Mouse (Mus musculus): ENCODE measurements at regions not wholly inside any gene's neighbourhood (a gene's known extent, or its start where the extent isn't known, plus 50 kb on each side); places are given as distances from the start of the nearest gene placed in this dataset.

DNA sequence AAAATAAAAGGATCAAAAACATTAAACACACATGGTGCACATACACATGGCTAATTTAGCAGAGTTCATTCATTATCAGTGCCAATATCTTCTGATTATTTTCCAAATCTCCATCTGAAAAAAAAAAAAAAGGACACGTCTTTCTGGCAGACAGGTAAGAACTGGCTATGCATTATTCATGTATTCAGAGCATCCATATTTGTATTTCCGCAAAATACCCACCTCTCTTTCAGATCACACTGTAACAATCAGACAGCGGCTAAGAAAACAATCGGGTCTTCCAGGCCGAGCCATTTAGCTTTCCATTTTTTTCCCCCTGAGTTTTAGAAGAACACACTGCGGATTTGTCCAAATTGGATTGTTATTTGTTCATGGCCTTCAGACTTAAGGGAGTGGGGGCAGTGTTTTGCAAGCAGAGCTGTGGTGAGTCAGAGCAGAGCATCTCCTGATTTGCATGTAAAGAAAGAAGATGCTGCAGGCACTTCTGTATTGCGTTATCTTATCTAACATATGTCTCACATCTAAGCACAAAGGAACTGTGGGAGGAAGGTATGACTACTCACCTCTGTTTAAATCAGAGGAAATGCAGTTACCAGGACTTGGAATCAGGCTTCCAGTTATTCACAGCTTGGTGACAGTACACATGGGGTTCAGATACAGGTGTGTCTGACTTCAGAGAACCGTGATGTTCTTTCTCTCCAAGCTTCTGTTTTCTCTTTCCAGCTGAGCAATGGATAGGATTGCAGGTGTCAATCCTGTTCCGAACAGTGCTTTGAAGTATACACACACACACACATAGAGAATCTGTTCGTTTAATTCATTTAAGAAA, 223.6 kb upstream of the Zbtb20 start:
- H3K4me3 ChIP-seq, result no peak overlapping the region

GRCm38 (mm10) chr16:42649767-42650166, 225.9 kb upstream of the Zbtb20 start:
- no peak for DNase-seq (ENCODE audit: low spot score in 2 of 2)
- no peak overlapping the region for H3K27ac ChIP-seq
- no peak for TF ChIP-seq CTCF (conservative IDR thresholded peaks at IDR 0.05)
- no peak overlapping the region for H3K4me3 ChIP-seq

More for the DNA sequence above, 223.6 kb upstream of the Zbtb20 start:
- H3K27ac ChIP-seq, result no peak overlapping the region
- no peak for DNase-seq (ENCODE audit: low spot score in 2 of 2)
- no peak for TF ChIP-seq CTCF (conservative IDR thresholded peaks at IDR 0.05)

- H3K27ac ChIP-seq, result no peak overlapping the region
- TF ChIP-seq CTCF (conservative IDR thresholded peaks at IDR 0.05), result no peak
- DNase-seq (ENCODE audit: low spot score in 2 of 2), result no peak
- H3K4me3 ChIP-seq, result no peak overlapping the region
Observed at GRCm38 (mm10) chr16:42648531-42649142, 227.0 kb upstream of the Zbtb20 start.

DNA sequence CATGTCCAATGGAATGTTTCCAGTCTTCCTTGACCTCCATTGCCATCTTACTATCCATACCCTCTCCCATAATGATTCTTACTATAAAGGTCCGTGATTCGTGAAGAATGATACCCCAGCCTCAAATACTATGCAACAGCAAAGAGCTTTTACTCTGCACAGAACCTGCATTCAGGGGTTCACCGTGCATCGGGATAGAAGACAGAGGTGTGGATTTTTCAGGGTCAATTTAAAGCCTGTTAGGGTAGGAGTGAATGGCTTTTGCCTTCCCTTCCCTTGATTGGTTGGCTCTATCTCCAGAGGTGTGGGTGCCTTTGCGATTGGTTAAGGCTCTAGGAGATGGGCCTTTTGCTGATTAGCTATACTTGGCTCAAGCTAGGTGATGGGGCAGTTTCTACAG, 227.9 kb upstream of the Zbtb20 start:
- Histone ChIP-seq H3K27ac (no peak overlapping the region), H3K4me3 (no peak overlapping the region)
- no peak for TF ChIP-seq CTCF (conservative IDR thresholded peaks at IDR 0.05)
- no peak for DNase-seq (ENCODE audit: low spot score in 2 of 2)

DNA sequence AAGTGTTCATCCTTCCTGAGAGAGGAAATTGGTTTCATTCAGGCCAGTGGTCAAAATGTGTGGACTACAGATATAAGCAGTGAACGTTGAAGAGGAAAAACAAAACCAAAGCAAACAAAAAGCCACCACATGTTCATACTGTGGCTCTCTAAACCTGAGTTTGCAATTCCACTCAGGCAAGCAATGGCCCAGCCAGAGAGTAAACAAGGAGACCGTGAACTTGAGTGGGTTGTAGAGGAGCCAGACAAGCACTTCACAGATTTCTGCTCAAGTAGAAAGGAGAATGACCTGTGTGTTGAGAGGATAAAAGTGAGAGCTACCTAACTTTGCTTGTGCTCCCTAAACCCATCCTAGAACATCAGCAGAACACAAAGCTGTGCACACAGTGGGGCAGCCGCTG, 239.9 kb upstream of the Zbtb20 start:
- TF ChIP-seq CTCF (conservative IDR thresholded peaks at IDR 0.05), result no peak
- Histone ChIP-seq H3K4me3 (no peak overlapping the region), H3K27ac (no peak overlapping the region)
- no peak for DNase-seq (ENCODE audit: low spot score in 2 of 2)

- TF ChIP-seq CTCF (conservative IDR thresholded peaks at IDR 0.05), result no peak
- Histone ChIP-seq H3K27ac (no peak overlapping the region), H3K4me3 (no peak overlapping the region)
- no peak for DNase-seq (ENCODE audit: low spot score in 2 of 2)
Observed at GRCm38 (mm10) chr16:42627675-42628074, 248.0 kb upstream of the Zbtb20 start.

DNA sequence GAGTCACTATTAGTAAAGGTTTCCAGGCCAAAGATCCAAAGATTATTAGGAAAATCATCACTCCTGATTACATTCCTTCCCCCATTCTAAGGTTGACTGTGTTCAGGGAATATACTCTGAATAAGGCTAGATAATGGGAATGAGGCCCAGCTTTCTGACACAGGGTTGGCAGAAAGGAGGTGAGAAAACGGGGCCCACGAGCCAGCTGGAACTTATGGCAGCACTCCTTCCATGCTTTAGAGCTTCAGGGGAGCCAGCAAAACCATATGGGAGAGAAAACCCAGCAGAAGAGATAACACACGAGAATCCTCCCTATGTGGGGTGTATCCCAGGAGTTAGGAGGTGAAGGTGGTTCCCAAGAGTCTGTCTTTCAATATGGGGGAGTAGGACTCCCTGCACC, 259.8 kb upstream of the Zbtb20 start:
- Histone ChIP-seq H3K4me3 (no peak overlapping the region), H3K27ac (no peak overlapping the region)
- TF ChIP-seq CTCF (conservative IDR thresholded peaks at IDR 0.05), result no peak
- peak; percentile 85 to 90 for DNase-seq (ENCODE audit: low spot score in 2 of 2)

DNA sequence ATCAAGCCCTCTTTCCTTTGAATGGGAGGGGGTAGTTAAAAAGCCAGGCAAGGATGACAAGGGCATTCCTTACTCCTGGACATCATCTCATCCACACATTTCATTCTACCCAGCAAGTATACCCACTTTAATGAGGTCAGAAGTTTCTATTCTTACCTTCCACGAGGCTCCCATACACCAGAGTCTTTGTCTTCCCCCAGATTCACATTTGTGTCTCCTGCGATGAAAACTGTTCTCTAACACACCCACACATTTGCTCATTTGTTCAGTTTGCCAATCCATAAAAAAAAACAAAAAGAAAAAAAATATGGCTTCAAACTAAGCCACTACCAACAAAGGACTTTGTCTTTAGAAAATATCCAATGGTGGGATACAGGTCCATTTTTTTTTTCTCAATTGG, 263.7 kb upstream of the Zbtb20 start:
- H3K4me3 ChIP-seq, result no peak overlapping the region
- no peak for TF ChIP-seq CTCF (conservative IDR thresholded peaks at IDR 0.05)
- no peak for DNase-seq (ENCODE audit: low spot score in 2 of 2)
- no peak overlapping the region for H3K27ac ChIP-seq

DNA sequence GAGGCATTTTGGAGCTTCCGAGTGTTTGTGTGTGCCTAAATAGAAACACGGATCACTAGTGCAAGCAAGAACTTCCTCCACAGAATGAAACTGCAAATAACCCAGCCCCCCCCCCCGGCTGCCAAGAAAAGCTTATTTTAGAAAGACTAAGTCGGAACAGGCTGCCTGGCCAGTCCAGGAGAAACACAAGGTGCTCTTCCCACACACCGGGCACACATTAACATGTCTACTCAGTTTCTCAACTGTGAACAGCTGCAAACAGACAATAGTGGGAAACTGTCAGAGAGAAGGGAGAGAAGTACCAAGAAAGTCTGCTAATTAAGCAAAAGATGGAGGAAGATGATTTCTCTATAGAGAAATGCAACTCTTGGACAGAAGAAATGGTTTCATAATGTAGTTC, 267.3 kb upstream of the Zbtb20 start:
- TF ChIP-seq CTCF (conservative IDR thresholded peaks at IDR 0.05), result no peak
- no peak overlapping the region for H3K27ac ChIP-seq
- no peak for DNase-seq (ENCODE audit: low spot score in 2 of 2)
- H3K4me3 ChIP-seq, result no peak overlapping the region

DNA sequence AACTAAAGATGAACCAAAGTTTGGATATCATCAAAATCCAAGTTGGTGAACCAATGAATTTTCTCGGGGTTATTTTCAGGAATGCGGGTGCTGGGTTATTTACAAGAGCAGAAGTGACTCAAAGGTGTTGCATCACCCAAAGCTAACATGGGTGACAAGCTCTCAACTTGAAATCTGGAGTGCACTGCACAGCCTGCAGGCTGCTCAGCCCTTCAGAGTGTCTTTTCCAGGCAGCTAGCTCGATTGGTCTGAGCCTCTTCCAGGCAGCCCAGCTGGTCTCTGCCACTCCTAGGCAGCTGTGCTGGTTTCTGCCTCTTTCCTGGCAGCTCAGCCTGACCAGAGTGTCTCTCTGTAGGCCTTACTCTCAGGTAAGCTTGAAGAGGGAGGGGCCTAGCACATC, 251.9 kb upstream of the Gap43 start:
- TF ChIP-seq CTCF (conservative IDR thresholded peaks at IDR 0.05), result no peak
- no peak for DNase-seq (ENCODE audit: low spot score in 2 of 2)
- H3K4me3 ChIP-seq, result no peak overlapping the region
- H3K27ac ChIP-seq, result no peak overlapping the region

- H3K27ac ChIP-seq, result no peak overlapping the region
- H3K4me3 ChIP-seq, result no peak overlapping the region
- no peak for TF ChIP-seq CTCF (conservative IDR thresholded peaks at IDR 0.05)
- DNase-seq (ENCODE audit: low spot score in 2 of 2), result no peak
Observed at GRCm38 (mm10) chr16:42591530-42591929, 251.1 kb upstream of the Gap43 start.

DNA sequence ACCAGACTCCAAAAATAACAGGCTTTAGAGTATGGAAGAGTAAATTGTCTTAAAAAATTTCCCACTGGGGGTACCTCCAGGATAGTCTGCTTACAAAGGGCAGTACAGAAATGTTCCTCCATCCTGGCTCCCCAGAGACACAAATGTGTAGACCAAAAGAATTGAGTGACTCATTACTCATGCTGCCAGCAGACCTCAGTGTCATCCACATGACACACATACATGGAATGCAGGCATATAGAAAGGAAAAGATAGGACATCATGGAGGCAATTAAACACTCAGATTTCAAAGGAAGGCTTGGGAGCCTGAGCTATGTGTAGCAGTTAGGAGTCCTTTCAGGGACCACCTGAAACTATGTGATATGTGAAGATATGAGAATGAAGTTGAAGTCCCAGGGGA, 245.7 kb upstream of the Gap43 start:
- Histone ChIP-seq H3K27ac (no peak overlapping the region), H3K4me3 (no peak overlapping the region)
- no peak for TF ChIP-seq CTCF (conservative IDR thresholded peaks at IDR 0.05)
- DNase-seq (ENCODE audit: low spot score in 2 of 2), result no peak

GRCm38 (mm10) chr16:42575517-42575946, 235.1 kb upstream of the Gap43 start:
- TF ChIP-seq CTCF (conservative IDR thresholded peaks at IDR 0.05), result no peak
- Histone ChIP-seq H3K27ac (no peak overlapping the region), H3K4me3 (no peak overlapping the region)
- no peak for DNase-seq (ENCODE audit: low spot score in 2 of 2)

DNA sequence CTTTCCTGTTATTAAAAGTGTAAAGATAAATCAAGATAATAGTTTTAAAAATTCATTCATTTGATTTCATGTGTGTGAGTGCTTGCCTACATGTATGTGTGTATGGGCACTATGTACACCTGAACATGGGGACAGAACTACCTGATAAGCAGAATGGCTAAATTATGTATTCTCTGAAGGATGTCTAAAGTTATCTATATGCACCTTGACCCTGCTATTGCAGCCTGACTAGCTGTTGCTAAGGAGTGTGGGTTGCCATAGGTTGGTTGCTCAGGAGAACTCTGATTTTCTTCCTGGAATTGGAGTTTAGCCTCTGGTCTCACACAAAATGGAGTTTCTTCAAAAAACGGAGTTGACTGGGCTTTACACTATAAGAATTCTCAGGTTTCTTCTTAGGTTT, 234.5 kb upstream of the Gap43 start:
- no peak for DNase-seq (ENCODE audit: low spot score in 2 of 2)
- no peak for TF ChIP-seq CTCF (conservative IDR thresholded peaks at IDR 0.05)
- Histone ChIP-seq H3K4me3 (no peak overlapping the region), H3K27ac (no peak overlapping the region)

Measured in layer of hippocampus, adult 2 months (tissue).